Mouse (Mus musculus): ENCODE measurements around the gene Nek8.

Nek8 gene

GRCm38 (mm10) chr11:78177437-78177836 lies 962 bp upstream of the Nek8 start:
- ChIA-PET CTCF (interaction anchor here (0.5 to 3.6 kb wide), 23 partner anchors 10 to 351 kb away, joined by 3 to 35 read pairs (median 4); partner anchors contain the start of genes Dhrs13 (in 1 of the 4), Flot2 (in 1 of the 4) and Traf4 (in 1 of the 4)), POLR2A (interaction anchor here (0.7 to 16.1 kb wide), 55 partner anchors 9 to 350 kb away, joined by 3 to 461 read pairs (median 5); partner anchors contain the start of genes Eral1 (in 2 of the 4), Phf12 (in 2 of the 4), Rab34 (in 2 of the 4) and Traf4 (in 2 of the 4))

- ChIA-PET POLR2A (interaction anchor here (0.5 to 16.1 kb wide), 72 partner anchors 10 to 491 kb away, joined by 3 to 461 read pairs (median 4); partner anchors contain the start of genes Eral1 (in 3 of the 4), Phf12 (in 3 of the 4), Rab34 (in 2 of the 4) and Traf4 (in 2 of the 4)), CTCF (interaction anchor here (0.6 to 3.6 kb wide), 26 partner anchors 10 to 351 kb away, joined by 3 to 35 read pairs (median 3); partner anchors contain the start of genes Flot2 (in 1 of the 4) and Traf4 (in 1 of the 4))
Measured at GRCm38 (mm10) chr11:78176905-78177331, 443 bp upstream of the Nek8 start.

DNA sequence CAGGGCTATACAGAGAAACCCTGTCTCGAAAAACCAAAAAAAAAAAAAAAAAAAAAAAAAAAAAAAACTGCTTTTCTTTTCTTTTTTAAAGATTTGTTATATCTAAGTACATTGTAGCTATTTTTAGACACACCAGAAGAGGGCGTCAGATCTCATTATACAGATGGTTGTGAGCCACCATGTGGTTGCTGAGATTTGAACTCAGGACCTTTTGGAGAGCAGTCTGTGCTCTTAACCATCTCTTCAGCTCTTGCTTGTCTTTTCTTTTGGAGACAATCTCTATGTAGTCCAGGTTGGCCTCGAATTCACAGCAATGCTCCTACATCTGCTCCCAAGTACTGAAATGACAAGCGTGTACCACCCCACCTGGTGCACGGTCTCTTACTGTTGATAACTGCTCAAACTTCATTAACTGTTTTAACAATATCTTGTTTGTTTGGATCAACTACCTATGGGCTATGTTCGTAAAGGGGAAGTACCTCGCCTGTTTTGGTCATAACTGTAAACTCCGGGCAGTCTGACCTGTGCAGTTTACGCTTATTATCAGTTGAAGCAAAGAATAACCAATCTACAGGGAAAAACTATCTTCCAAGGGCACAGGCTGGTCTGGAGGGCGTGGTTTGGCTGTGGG lies 589 bp downstream of the Nek8 start:
- ChIA-PET CTCF (interaction anchor here in 3 of 4 experiments (0.5 to 3.6 kb wide), 31 partner anchors 9 to 668 kb away, joined by 3 to 35 read pairs (median 3); partner anchors contain the start of genes Pigs (in 1 of the 3) and Traf4 (in 1 of the 3)), POLR2A (interaction anchor here in 3 of 4 experiments (0.6 to 19.7 kb wide), 73 partner anchors 3 to 490 kb away, joined by 3 to 461 read pairs (median 4); partner anchors contain the start of genes Phf12 (in 3 of the 3), Eral1 (in 2 of the 3), Rab34 (in 2 of the 3) and Rpl23a (in 2 of the 3))

DNA sequence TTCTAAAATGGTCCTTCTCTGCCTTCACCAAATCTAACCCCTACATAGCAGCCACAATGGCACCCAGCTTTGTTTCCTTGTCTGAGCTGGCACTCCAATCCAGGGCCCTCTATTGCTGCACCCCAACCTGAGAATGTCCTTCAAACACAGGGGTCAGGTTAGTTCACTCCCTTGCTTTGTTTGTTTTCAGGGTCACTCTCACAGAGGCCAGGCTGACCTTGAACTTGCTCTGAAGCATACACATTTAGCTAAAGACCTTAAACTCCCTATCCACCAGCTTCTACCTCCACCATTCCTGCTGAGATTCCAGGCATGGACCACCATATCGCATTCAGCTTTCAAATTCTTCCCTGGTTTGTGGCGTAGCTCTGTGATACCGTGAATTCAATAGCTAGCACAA lies 2.0 kb downstream of the Nek8 start:
- CTCF ChIA-PET, result interaction anchor here in 2 of 4 experiments (0.7 to 2.3 kb wide), 4 partner anchors 9 to 1158 kb away, joined by 3 to 14 read pairs (median 5); partner anchors contain the start of gene Rpl23a (in 1 of the 2)

DNA sequence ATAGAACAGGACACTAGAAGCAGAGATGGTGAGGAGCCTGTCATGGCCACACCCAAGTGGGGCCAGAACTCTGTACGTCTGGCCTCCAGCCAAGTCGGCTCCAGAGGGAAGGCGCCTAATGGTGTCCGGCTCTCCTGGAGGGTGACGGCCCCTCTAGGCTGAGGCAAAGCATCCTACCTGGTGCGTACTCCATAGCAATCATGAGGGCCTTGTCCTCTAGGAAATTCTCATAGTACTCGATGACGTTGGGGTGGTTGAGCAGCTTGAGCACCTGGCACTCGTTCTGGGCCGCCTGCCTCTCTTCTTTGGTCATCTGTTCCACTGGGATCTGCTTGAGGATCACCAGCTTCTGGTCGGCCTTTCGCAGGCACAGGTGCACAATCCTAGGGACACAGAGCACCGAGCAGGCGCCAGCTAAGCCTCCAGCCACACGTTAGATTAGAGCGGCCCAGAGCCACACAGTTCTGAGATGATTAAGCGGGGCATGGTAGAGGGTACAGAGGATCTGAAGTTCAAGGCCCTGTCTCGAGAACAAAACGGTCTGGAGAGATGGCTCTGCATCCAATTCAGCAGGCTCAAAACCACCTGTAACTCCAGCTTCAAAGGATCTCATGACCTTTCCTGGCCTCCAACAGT lies 3.6 kb downstream of the Nek8 start:
- CTCF ChIA-PET, result interaction anchor here (0.5 to 6.5 kb wide), 27 partner anchors 9 to 346 kb away, joined by 3 to 85 read pairs (median 6); partner anchors contain the start of genes Dhrs13 (in 1 of the 4), Eral1 (in 1 of the 4), Fam222b (in 1 of the 4) and Pigs (in 1 of the 4)
- POLR2A ChIA-PET, result interaction anchor here in 3 of 4 experiments (0.6 to 19.7 kb wide), 13 partner anchors 6 to 691 kb away, joined by 3 to 461 read pairs (median 10); partner anchors contain the start of genes Nek8 (in 2 of the 3), Rpl23a (in 2 of the 3), Tlcd1 (in 2 of the 3) and Traf4 (in 2 of the 3)

More for the DNA sequence above, 2.0 kb downstream of the Nek8 start:
- POLR2A ChIA-PET, result interaction anchor here in 3 of 4 experiments (0.6 to 19.7 kb wide), 14 partner anchors 4 to 519 kb away, joined by 3 to 461 read pairs (median 4); partner anchors contain the start of genes Rpl23a (in 2 of the 3), Traf4 (in 2 of the 3), Nek8 (in 1 of the 3) and Pipox (in 1 of the 3)

DNA sequence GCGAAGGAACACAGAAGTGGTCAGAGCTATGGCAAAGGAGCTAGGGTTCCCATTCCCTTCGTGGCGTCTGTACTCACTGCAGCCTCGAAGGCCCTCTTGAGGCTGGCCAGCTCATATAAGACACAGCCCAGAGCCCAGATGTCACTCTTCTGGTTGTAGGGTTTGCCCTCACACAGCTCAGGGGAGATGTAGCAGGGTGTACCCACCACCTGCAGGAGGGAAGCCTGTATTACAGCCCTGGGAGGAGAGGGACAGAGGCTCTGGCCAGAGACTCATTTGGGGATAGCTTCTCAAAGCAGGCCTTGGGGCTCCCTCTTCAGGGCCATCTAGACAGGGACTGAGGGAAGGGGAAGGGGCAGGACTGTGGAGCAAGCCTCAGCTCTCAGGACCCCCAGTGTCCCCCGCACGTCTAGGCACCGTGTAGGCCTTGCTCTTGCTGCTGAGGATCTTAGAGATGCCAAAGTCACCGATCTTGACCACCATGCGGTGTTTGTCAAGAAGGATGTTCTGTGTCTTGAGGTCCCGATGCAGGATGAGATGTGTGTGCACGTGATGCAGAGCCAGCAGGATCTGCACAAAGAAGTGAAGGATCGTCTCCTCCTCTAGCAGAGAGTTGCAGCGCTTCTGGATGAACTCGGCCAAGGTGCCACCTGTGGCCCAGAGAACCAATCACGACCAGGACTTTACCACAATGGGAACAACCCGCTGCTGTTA lies 4.3 kb downstream of the Nek8 start:
- CTCF ChIA-PET, result interaction anchor here (0.5 to 6.5 kb wide), 46 partner anchors 8 to 349 kb away, joined by 3 to 85 read pairs (median 4); partner anchors contain the start of genes Dhrs13 (in 1 of the 4), Eral1 (in 1 of the 4), Fam222b (in 1 of the 4) and Pigs (in 1 of the 4)
- POLR2A ChIA-PET, result interaction anchor here (0.6 to 19.7 kb wide), 35 partner anchors 6 to 201 kb away, joined by 3 to 461 read pairs (median 4); partner anchors contain the start of genes Rpl23a (in 4 of the 4), Eral1 (in 2 of the 4), Nek8 (in 2 of the 4) and Tlcd1 (in 2 of the 4)

- ChIA-PET CTCF (interaction anchor here (0.6 to 6.5 kb wide), 53 partner anchors 8 to 348 kb away, joined by 3 to 85 read pairs (median 4); partner anchors contain the start of genes Dhrs13 (in 1 of the 4), Eral1 (in 1 of the 4), Fam222b (in 1 of the 4) and Rpl23a (in 1 of the 4)), POLR2A (interaction anchor here (0.6 to 19.7 kb wide), 47 partner anchors 5 to 371 kb away, joined by 3 to 461 read pairs (median 4); partner anchors contain the start of genes Rpl23a (in 4 of the 4), Eral1 (in 2 of the 4), Nek8 (in 2 of the 4) and Tlcd1 (in 2 of the 4))
Measured at GRCm38 (mm10) chr11:78171328-78171727, 5.1 kb downstream of the Nek8 start.

DNA sequence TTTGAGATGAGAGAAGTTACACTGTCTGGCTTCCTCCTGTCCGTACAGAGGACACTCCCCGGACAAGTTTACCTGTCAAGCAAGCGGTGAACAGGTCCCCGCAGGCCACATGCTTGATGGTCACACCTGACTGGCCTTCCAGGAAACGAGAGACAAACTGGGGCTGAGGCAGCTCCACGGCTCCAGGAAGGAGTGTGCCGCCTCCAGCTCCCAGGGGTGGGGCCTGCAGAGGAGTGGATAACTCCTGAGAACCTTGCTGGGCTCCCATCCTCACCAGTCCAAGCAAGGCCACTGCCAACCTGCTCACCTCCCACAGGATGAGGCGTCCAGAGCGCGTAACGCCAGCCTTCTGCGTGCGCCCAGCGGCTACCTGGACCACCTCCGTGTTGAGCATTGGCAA lies 6.2 kb downstream of the Nek8 start:
- ChIA-PET CTCF (interaction anchor here in 3 of 4 experiments (0.7 to 6.5 kb wide), 7 partner anchors 11 to 199 kb away, joined by 5 to 85 read pairs (median 12); no protein-coding TSS in a partner anchor), POLR2A (interaction anchor here in 3 of 4 experiments (1.1 to 19.7 kb wide), 10 partner anchors 8 to 186 kb away, joined by 3 to 461 read pairs (median 4); partner anchors contain the start of genes Nek8 (in 2 of the 3), Rpl23a (in 2 of the 3), Tlcd1 (in 2 of the 3) and Eral1 (in 1 of the 3))

- ChIA-PET POLR2A (interaction anchor here (0.5 to 19.7 kb wide), 24 partner anchors 9 to 187 kb away, joined by 3 to 461 read pairs (median 4); partner anchors contain the start of genes Nek8 (in 2 of the 4), Rpl23a (in 2 of the 4), Tlcd1 (in 2 of the 4) and Phf12 (in 1 of the 4)), CTCF (interaction anchor here in 3 of 4 experiments (0.5 to 6.5 kb wide), 7 partner anchors 8 to 257 kb away, joined by 3 to 85 read pairs (median 4); partner anchors contain the start of genes Eral1 (in 1 of the 3), Nek8 (in 1 of the 3) and Tlcd1 (in 1 of the 3))
Measured at GRCm38 (mm10) chr11:78168541-78169468, 7.7 kb downstream of the Nek8 start.

DNA sequence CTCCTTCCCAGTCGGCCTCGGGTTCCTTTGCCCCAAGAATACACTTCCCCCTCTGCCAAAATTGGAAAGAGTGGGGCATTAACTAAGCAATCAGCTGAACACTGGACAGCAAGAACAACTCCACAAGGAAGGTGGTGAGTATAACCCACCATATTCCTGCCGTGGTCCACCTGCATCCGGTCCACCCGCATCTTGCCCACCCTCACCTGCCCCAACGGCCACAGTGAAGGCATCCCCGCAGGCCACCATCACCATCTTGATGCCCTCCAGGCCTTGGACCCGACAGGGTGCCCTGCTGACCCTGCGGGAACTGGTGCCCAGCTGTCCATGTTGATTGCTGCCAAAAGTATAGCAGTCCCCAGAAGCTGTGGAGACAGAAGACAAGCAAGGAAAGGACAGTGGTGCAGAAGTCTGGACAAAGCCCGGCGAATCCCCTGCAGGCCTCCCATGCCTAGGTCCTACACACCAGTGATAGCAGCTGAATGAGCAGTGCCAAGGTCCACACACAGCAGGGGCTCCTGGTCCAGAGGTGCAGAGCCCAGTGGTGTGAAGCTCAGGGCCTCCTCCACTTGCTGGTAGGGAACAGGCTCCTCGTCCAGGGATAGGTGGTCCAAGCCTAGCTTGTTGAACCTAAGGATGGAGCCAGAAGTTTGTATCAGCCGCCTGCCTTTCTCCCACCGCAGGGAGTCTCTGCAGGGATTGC lies 9.1 kb downstream of the Nek8 start:
- CTCF ChIA-PET, result interaction anchor here in 2 of 4 experiments (0.7 to 6.5 kb wide), 10 partner anchors 8 to 214 kb away, joined by 3 to 85 read pairs (median 3); partner anchors contain the start of genes Nek8 (in 2 of the 2), Tlcd1 (in 2 of the 2), 2610507B11Rik (in 1 of the 2) and Eral1 (in 1 of the 2)
- POLR2A ChIA-PET, result interaction anchor here (0.6 to 19.7 kb wide), 46 partner anchors 7 to 543 kb away, joined by 3 to 461 read pairs (median 4); partner anchors contain the start of genes Nek8 (in 3 of the 4), Rpl23a (in 3 of the 4), Tlcd1 (in 3 of the 4) and Eral1 (in 2 of the 4)

GRCm38 (mm10) chr11:78166640-78167039 lies 9.8 kb downstream of the Nek8 start:
- ChIA-PET POLR2A (interaction anchor here in 3 of 4 experiments (0.6 to 19.7 kb wide), 59 partner anchors 8 to 542 kb away, joined by 3 to 461 read pairs (median 4); partner anchors contain the start of genes Nek8 (in 3 of the 3), Rpl23a (in 3 of the 3), Tlcd1 (in 3 of the 3) and Eral1 (in 2 of the 3)), CTCF (interaction anchor here in 2 of 4 experiments (0.6 to 5.2 kb wide), 11 partner anchors 10 to 213 kb away, joined by 3 to 28 read pairs (median 3); partner anchors contain the start of genes Nek8 (in 2 of the 2), Tlcd1 (in 2 of the 2) and 2610507B11Rik (in 1 of the 2))

GRCm38 (mm10) chr11:78166161-78166560 lies 10.3 kb downstream of the Nek8 start:
- ChIA-PET CTCF (interaction anchor here in 2 of 4 experiments (0.6 to 5.2 kb wide), 9 partner anchors 10 to 192 kb away, joined by 3 to 28 read pairs (median 3); partner anchors contain the start of genes Nek8 (in 2 of the 2), Tlcd1 (in 2 of the 2) and 2610507B11Rik (in 1 of the 2)), POLR2A (interaction anchor here in 3 of 4 experiments (0.6 to 19.7 kb wide), 57 partner anchors 8 to 542 kb away, joined by 3 to 461 read pairs (median 4); partner anchors contain the start of genes Nek8 (in 3 of the 3), Rpl23a (in 3 of the 3), Tlcd1 (in 3 of the 3) and Eral1 (in 1 of the 3))

DNA sequence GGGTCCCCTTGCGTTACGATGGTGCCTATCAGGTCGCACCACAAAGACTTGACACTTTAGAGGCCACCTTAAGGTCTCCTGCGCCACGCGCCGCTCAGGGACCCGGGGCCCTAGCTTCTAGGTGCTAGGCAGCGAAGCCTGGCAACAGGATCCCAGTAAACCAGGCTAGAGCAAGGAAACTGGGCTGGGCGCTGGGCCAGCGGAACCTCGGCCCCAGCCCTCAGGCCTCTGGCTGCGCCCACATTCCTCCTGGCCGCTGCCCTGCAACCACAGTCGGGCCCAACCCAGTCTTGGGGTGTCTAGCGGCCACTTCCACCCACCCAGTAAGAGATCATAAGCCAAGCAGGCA lies 10.7 kb downstream of the Nek8 start:
- POLR2A ChIA-PET, result interaction anchor here in 3 of 4 experiments (0.6 to 19.7 kb wide), 43 partner anchors 8 to 335 kb away, joined by 3 to 461 read pairs (median 4); partner anchors contain the start of genes Rpl23a (in 3 of the 3), Nek8 (in 2 of the 3), Tlcd1 (in 2 of the 3) and Eral1 (in 1 of the 3)
- CTCF ChIA-PET, result interaction anchor here in 1 of 4 experiments (1.0 to 5.2 kb wide), 3 partner anchors 11 to 184 kb away, joined by 3 to 28 read pairs (median 4); partner anchors contain the start of genes Nek8 and Tlcd1

Measured in embryonic stem cell, embryonic (primary cell).